Mouse (Mus musculus) stomach, postnatal 0 days (tissue): ENCODE measurements around the gene Rps6ka1.

Source experiments
- CTCF ChIP-seq: IDR thresholded peaks from 2 replicates; pipeline ENCODE4 v1.5.1; 2016; ENCODE audit warnings: antibody characterized with exemption, low read depth, mild to moderate bottlenecking, moderate library complexity
- EP300 ChIP-seq: optimal IDR thresholded peaks from 2 replicates; pipeline ENCODE3; 2016; ENCODE audit warnings: antibody characterized with exemption

- no peak for TF ChIP-seq CTCF
- TF ChIP-seq EP300 = no peak
Observed at GRCm38 (mm10) chr4:133835211-133835610, 52.4 kb downstream of the Rps6ka1 start.
